ENCODE assay signal across 8 mouse cellular contexts in genomic region chr5:124350350-124350749, GRCm38 (mm10). TPM values are rescaled to one million over a fixed set of nuclear protein-coding genes. Genes with fewer than 3 reads are reported as not detected.
A peak's percentile ranks its signal among the peaks of the same experiment; 100 is the strongest.
DNase-seq lines count a peak whose midpoint lies in the region; ATAC-seq and TF ChIP-seq lines count a peak whose summit lies in the region.

No protein-coding gene starts in this region.

- intact Hi-C loops in gastrocnemius, postnatal 36 days (cut with DNase I): loop anchor here (5.0 kb wide), 1 partner anchor 192 kb away; the partner anchor contains the start of gene Tmed2
- intact Hi-C loops in gastrocnemius, adult 2 months (cut with DNase I): no loop called here

- no peaks in the 10 kb centered on the region for H3K9me3 ChIP-seq in kidney, embryonic 16.5 days (ENCODE audit: low read length)
- no peaks in the 10 kb centered on the region for H3K9me3 ChIP-seq in embryonic facial prominence, embryonic 12.5 days
- H3K9me3 ChIP-seq in hindbrain, embryonic 15.5 days: no peaks in the 10 kb centered on the region
- no peaks in the 10 kb centered on the region for H3K9me3 ChIP-seq in neural tube, embryonic 12.5 days

- H3K27ac ChIP-seq in kidney, embryonic 16.5 days (ENCODE audit: low read length): 0 out of 2 replicates have a peak overlapping the region, but pooled peaks have one; percentile 98
- H3K27ac ChIP-seq in embryonic facial prominence, embryonic 12.5 days: peak overlapping the region; percentile 99
- peak overlapping the region; percentile 98 for H3K27ac ChIP-seq in hindbrain, embryonic 15.5 days (replicated peaks)
- peak overlapping the region; percentile 97 for H3K27ac ChIP-seq in neural tube, embryonic 12.5 days
- no peak overlapping the region for H3K27ac ChIP-seq in gastrocnemius, adult 2 months

- no peak for DNase-seq in kidney, postnatal 14 days
- no peak for DNase-seq in urinary bladder, postnatal 10 days (ENCODE audit: low spot score)
- no peak for DNase-seq in gastrocnemius, postnatal 36 days
- no peak for DNase-seq in gastrocnemius, adult 2 months

- H3K4me3 ChIP-seq in kidney, embryonic 16.5 days (ENCODE audit: low read length): no peak overlapping the region
- peak overlapping the region; percentile 97; the same call in 1 of the 2 replicates for H3K4me3 ChIP-seq in embryonic facial prominence, embryonic 12.5 days
- peak overlapping the region; percentile 76 for H3K4me3 ChIP-seq in hindbrain, embryonic 15.5 days
- peak overlapping the region; percentile 98 for H3K4me3 ChIP-seq in neural tube, embryonic 12.5 days
- no peak overlapping the region for H3K4me3 ChIP-seq in gastrocnemius, adult 2 months

- ATAC-seq in kidney, embryonic 16.5 days (ENCODE audit: low FRiP score, low TSS enrichment): no peak
- no peak for ATAC-seq in embryonic facial prominence, embryonic 12.5 days (ENCODE audit: insufficient number of reproducible peaks, insufficient read depth, low FRiP score, low TSS enrichment)
- ATAC-seq in hindbrain, embryonic 15.5 days (ENCODE audit: low FRiP score, low read depth): no peak
- no peak for ATAC-seq in neural tube, embryonic 12.5 days (ENCODE audit: low FRiP score, low read depth)

- WGBS in kidney, embryonic 16.5 days: 81% methylated on average over 2 of the region's 2 CpGs
- 93% methylated on average over 2 of the region's 2 CpGs for WGBS in embryonic facial prominence, embryonic 12.5 days
- 64% methylated on average over 2 of the region's 2 CpGs for WGBS in hindbrain, embryonic 15.5 days
- 92% methylated on average over 2 of the region's 2 CpGs for WGBS in neural tube, embryonic 12.5 days

- no peak overlapping the region for H3K9ac ChIP-seq in kidney, embryonic 16.5 days (replicated peaks; ENCODE audit: low read length)
- 0 out of 2 replicates have a peak overlapping the region, but pooled peaks have one; percentile 100 for H3K9ac ChIP-seq in embryonic facial prominence, embryonic 12.5 days
- no peak overlapping the region for H3K9ac ChIP-seq in hindbrain, embryonic 15.5 days
- H3K9ac ChIP-seq in neural tube, embryonic 12.5 days: peak overlapping the region; percentile 100

- H3K4me2 ChIP-seq in kidney, embryonic 16.5 days (replicated peaks; ENCODE audit: low read depth, low read length): no peak overlapping the region
- peak overlapping the region; percentile 90 for H3K4me2 ChIP-seq in embryonic facial prominence, embryonic 12.5 days (replicated peaks)
- peak overlapping the region; percentile 80 for H3K4me2 ChIP-seq in hindbrain, embryonic 15.5 days
- H3K4me2 ChIP-seq in neural tube, embryonic 12.5 days (replicated peaks): peak overlapping the region; percentile 86

- no peak for TF ChIP-seq CTCF in gastrocnemius, adult 2 months (IDR thresholded peaks at IDR 0.05)

- H3K4me1 ChIP-seq in kidney, embryonic 16.5 days (ENCODE audit: insufficient read depth, low read length): peaks cover 22% of the 10 kb centered on the region
- H3K4me1 ChIP-seq in embryonic facial prominence, embryonic 12.5 days: peaks cover 22% of the 10 kb centered on the region
- H3K4me1 ChIP-seq in hindbrain, embryonic 15.5 days (replicated peaks): peaks cover 47% of the 10 kb centered on the region
- H3K4me1 ChIP-seq in neural tube, embryonic 12.5 days: peaks cover 37% of the 10 kb centered on the region

- H3K36me3 ChIP-seq in kidney, embryonic 16.5 days (ENCODE audit: insufficient read depth, low read length): peaks cover 29% of the 10 kb centered on the region
- H3K36me3 ChIP-seq in embryonic facial prominence, embryonic 12.5 days: peaks cover 40% of the 10 kb centered on the region
- peaks cover 19% of the 10 kb centered on the region for H3K36me3 ChIP-seq in hindbrain, embryonic 15.5 days
- H3K36me3 ChIP-seq in neural tube, embryonic 12.5 days: peaks cover 36% of the 10 kb centered on the region

- H3K27me3 ChIP-seq in kidney, embryonic 16.5 days (ENCODE audit: insufficient read depth, low read length): no peaks in the 10 kb centered on the region
- no peaks in the 10 kb centered on the region for H3K27me3 ChIP-seq in embryonic facial prominence, embryonic 12.5 days
- H3K27me3 ChIP-seq in hindbrain, embryonic 15.5 days: no peaks in the 10 kb centered on the region
- H3K27me3 ChIP-seq in neural tube, embryonic 12.5 days (replicated peaks): no peaks in the 10 kb centered on the region

RNA-seq across cellular contexts. Expression of gene Cdk2ap1, which starts 12.5 kb away (rescaled TPM):
- 28.4 and 29.9 TPM in 2 replicates for polyA plus RNA-seq in kidney, embryonic 16.5 days (2015; fragmentation: Nextera tagmentation; extraction: Ambion mirVana)
- 82.6 and 143 TPM in 2 replicates for polyA plus RNA-seq in embryonic facial prominence, embryonic 12.5 days (2016; fragmentation: Nextera tagmentation; extraction: Ambion mirVana)
- polyA plus RNA-seq in hindbrain, embryonic 15.5 days (2015; fragmentation: Nextera tagmentation; extraction: Ambion mirVana): 144 and 145 TPM in 2 replicates
- 293 and 314 TPM in 2 replicates for polyA plus RNA-seq in neural tube, embryonic 12.5 days (2016; fragmentation: Nextera tagmentation; extraction: Ambion mirVana)
- total RNA-seq in gastrocnemius, postnatal 36 days (2021): 100 to 1,000 TPM; 121 to 128 TPM
- total RNA-seq in gastrocnemius, adult 2 months (2021): 100 to 1,000 TPM; 140 to 141 TPM

RNA-seq across cellular contexts. Expression of gene 2810006K23Rik, which starts 22.5 kb away (rescaled TPM):
- polyA plus RNA-seq in kidney, embryonic 16.5 days (2015; fragmentation: Nextera tagmentation; extraction: Ambion mirVana): 18.5 and 20.4 TPM in 2 replicates
- 17.2 and 18.1 TPM in 2 replicates for polyA plus RNA-seq in embryonic facial prominence, embryonic 12.5 days (2016; fragmentation: Nextera tagmentation; extraction: Ambion mirVana)
- polyA plus RNA-seq in hindbrain, embryonic 15.5 days (2015; fragmentation: Nextera tagmentation; extraction: Ambion mirVana): 15.4 and 16.2 TPM in 2 replicates
- polyA plus RNA-seq in neural tube, embryonic 12.5 days (2016; fragmentation: Nextera tagmentation; extraction: Ambion mirVana): 21.2 and 22.9 TPM in 2 replicates
- total RNA-seq in gastrocnemius, postnatal 36 days (2021): 1 to 10 TPM; 6.0 to 6.4 TPM
- total RNA-seq in gastrocnemius, adult 2 months (2021): 1 to 10 TPM; 6.2 to 8.7 TPM

RNA-seq across cellular contexts. Expression of gene Mphosph9, which starts 22.6 kb away (rescaled TPM):
- polyA plus RNA-seq in kidney, embryonic 16.5 days (2015; fragmentation: Nextera tagmentation; extraction: Ambion mirVana): 10.8 and 13.8 TPM in 2 replicates
- 15.3 and 17.0 TPM in 2 replicates for polyA plus RNA-seq in embryonic facial prominence, embryonic 12.5 days (2016; fragmentation: Nextera tagmentation; extraction: Ambion mirVana)
- polyA plus RNA-seq in hindbrain, embryonic 15.5 days (2015; fragmentation: Nextera tagmentation; extraction: Ambion mirVana): 10.8 and 11.4 TPM in 2 replicates
- polyA plus RNA-seq in neural tube, embryonic 12.5 days (2016; fragmentation: Nextera tagmentation; extraction: Ambion mirVana): 17.9 and 18.8 TPM in 2 replicates
- total RNA-seq in gastrocnemius, postnatal 36 days (2021): 1 to 10 TPM; 1.9 to 2.7 TPM
- total RNA-seq in gastrocnemius, adult 2 months (2021): 1 to 10 TPM; 2.7 to 3.4 TPM

Comparison
In these comparisons a context has a peak if more than half of its experiments do, and no peak if none do; other contexts are left out.
1. H3K4me3 ChIP-seq: peak in embryonic facial prominence, embryonic 12.5 days (single experiment), hindbrain, embryonic 15.5 days (single experiment) and neural tube, embryonic 12.5 days (single experiment); none in kidney, embryonic 16.5 days (single experiment) and gastrocnemius, adult 2 months (single experiment).
2. H3K9ac ChIP-seq: peak in embryonic facial prominence, embryonic 12.5 days (single experiment) and neural tube, embryonic 12.5 days (single experiment); none in kidney, embryonic 16.5 days (single experiment) and hindbrain, embryonic 15.5 days (single experiment).